Mouse (Mus musculus) right cerebral cortex, postnatal 10 days (tissue): ENCODE data around the gene Gm28308.

Source experiments
- DNase-seq, 2 experiments: peaks; one replicate each; pipeline ENCODE4 v3.0.0; 2021; ENCODE audit warnings: low spot score in 2 of 2

Gene Gm28308

GRCm38 (mm10) chr6:52246916-52247315 lies 33.8 kb upstream of the Gm28308 start:
- DNase-seq: no peak

- no peak for DNase-seq
These were observed 33.3 kb upstream of the Gm28308 start for GRCm38 (mm10) chr6:52246403-52246803.

DNA sequence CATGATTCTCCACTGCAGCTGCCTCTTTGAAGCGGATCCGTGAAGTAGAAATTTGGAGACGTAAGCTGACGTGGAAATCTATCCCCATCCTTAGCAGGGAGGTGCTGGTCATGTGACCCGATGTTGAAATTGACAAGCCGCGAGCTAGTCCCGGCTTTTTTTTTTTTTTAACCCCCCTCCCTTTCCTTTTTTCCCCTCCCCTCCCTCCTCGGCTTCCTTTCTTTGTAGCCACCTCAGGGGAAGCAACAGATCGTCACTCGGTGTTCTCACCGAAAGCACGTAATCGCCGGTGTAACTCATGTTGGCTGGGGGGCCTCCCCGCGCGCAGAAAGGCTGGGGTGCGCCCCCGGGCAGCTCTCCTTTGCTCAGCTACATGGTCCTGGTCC lies 32.6 kb upstream of the Gm28308 start, which contains the start of gene Hoxa11:
Gene Hoxa11, minus strand, starts transcription at position 54 of the 386 bp plus-strand sequence.
- DNase-seq: no peak

DNA sequence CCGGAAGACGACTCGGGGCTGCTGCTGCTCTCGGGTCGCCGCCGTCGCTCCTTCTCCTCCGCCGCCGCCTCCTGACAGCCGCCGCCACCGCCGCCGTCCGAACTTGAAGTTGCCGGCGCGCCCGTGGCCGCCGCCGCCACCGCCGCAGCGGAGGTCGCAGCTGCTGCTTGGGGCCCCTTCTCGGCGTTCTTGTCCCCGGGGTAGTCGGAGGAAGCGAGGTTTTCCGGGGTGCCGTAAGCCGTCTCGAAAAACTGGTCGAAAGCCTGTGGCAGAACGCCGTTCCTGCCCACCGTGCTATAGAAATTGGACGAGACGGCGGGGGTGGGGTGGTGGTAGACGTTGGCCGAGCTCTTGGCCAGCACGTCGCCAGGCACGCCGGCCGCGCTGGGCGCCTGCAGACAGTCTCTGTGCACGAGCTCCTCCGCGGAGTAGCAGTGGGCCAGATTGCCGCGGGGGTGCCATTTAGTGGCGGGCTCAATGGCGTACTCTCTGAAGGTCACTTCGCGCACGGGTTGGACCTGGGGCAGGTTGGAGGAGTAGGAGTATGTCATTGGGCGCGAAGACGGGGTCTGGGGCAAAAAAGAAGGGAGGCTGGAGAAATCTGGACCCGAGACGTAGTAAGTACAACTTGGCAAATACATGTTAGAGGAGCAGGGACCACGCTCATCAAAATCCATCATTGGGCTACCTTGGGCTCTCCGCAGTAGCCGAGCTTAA lies 32.1 kb upstream of the Gm28308 start:
- no peak for DNase-seq

GRCm38 (mm10) chr6:52244471-52245039 lies 31.4 kb upstream of the Gm28308 start:
- no peak for DNase-seq

- DNase-seq: no peak
These were observed 30.6 kb upstream of the Gm28308 start for GRCm38 (mm10) chr6:52243681-52244121.

GRCm38 (mm10) chr6:52242801-52243332 lies 29.7 kb upstream of the Gm28308 start:
- no peak for DNase-seq

GRCm38 (mm10) chr6:52241001-52241621 lies 28.0 kb upstream of the Gm28308 start:
- no peak for DNase-seq

DNA sequence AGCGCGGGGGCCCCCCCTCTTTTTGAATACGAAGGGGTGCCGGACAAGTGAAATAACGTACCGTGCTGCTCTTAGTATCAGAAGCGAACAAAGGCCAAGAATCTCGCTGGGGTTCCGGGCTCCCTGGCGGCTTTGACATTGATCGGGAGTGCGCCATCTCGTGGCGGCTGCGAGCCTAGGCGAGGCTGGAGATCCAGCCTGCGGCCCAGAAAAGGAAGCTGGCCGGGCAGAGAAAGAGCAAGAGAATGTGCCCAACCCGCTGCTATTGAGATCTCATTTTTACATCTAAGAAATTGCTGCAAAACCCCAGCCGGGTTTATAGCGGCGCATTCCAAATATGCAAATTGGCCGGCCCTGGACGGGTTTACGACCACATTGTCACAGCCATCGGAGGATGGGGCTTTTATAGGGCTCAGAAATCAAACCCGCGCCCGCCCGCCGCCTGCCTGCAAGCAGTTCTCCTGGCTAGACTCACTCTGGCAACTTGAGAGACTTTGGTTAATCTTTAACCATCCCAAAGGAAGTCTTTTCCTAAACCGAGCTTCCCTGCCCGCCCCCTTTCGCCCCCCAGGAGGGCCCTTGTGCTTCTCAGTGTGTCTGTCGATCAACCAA lies 27.4 kb upstream of the Gm28308 start, which contains the start of gene Hoxa10:
Gene Hoxa10, minus strand, starts transcription at position 466 of the 612 bp plus-strand sequence.
- DNase-seq: peak in 1 of 2 experiments; percentile 55

- no peak for DNase-seq
These were observed 26.7 kb upstream of the Gm28308 start for GRCm38 (mm10) chr6:52239625-52240388.

- no peak for DNase-seq
These were observed 25.8 kb upstream of the Gm28308 start for GRCm38 (mm10) chr6:52238976-52239375.

GRCm38 (mm10) chr6:52238155-52238545 lies 25.0 kb upstream of the Gm28308 start:
- no peak for DNase-seq

GRCm38 (mm10) chr6:52237346-52238154 lies 24.4 kb upstream of the Gm28308 start:
- DNase-seq: no peak

GRCm38 (mm10) chr6:52236806-52237205 lies 23.7 kb upstream of the Gm28308 start:
- no peak for DNase-seq

DNA sequence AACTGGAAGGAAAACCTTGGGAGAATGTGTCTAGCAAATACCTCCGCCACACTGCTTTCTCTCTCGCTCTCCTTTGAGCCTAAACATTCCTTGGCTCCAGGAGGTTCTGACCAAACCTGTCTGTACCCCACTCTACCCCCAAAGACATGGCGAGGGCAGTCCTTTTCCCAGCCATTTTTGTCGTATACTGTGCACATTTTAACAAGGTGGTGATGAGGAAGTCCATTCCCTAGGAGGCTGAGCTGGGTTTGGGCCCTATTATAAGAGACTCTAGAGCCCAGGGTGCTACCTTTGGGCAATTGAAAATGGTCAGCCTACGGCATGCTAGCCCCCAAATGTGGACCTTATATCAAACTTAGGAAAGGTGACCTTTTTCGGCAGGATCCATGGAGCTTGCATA lies 22.7 kb upstream of the Gm28308 start:
- DNase-seq: no peak

- no peak for DNase-seq
These were observed 22.1 kb upstream of the Gm28308 start for GRCm38 (mm10) chr6:52235267-52235666.

GRCm38 (mm10) chr6:52234428-52235140 lies 21.4 kb upstream of the Gm28308 start:
- DNase-seq: peak in 1 of 2 experiments; percentile 15

DNA sequence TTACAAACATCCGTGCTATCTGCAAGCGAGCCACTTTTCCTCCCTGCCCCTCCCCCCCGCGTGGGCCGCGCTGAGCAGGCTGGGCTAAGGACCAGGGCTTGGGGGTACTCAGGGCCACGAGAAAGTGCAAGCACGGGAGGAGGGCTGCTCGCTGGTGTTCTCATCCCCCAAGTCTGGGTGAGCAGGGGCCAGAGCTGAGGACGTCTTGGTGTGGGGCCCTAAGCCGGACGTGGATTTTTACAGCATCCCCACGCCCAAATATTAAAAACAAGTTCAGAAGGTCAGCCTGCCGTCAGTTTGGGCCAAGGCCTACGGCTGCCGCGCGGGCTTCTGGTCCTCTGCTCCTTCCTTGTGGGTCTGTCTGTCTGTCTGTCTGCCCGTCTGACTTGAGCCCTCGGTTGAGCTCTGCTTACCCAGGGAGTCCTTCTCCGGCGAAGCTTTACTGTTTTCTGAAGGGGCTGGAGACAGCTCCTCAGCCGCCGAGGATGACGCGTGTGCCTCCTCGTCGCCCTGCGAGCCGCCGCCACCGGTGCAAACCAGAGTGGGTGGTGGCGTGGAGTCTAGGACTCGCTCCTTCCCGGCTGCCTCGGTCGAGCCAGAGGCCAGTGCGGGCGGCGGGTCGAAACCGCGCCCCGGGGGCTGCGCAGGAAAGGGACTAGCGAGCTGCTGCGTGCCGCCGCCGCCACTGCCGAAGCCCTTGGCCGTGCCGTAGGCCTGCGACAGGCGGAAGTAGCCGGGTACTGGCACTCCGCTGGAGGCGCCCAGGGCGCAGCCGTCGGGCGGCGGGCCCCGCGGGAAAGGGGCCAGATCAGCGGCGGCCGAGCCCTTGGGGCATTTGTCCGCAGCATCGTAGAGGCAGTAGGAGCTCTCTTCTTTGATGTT lies 20.6 kb upstream of the Gm28308 start:
- DNase-seq: peak in 1 of 2 experiments; percentile 21
